14 mouse cellular contexts compared by ENCODE assay signal in the genomic region with DNA sequence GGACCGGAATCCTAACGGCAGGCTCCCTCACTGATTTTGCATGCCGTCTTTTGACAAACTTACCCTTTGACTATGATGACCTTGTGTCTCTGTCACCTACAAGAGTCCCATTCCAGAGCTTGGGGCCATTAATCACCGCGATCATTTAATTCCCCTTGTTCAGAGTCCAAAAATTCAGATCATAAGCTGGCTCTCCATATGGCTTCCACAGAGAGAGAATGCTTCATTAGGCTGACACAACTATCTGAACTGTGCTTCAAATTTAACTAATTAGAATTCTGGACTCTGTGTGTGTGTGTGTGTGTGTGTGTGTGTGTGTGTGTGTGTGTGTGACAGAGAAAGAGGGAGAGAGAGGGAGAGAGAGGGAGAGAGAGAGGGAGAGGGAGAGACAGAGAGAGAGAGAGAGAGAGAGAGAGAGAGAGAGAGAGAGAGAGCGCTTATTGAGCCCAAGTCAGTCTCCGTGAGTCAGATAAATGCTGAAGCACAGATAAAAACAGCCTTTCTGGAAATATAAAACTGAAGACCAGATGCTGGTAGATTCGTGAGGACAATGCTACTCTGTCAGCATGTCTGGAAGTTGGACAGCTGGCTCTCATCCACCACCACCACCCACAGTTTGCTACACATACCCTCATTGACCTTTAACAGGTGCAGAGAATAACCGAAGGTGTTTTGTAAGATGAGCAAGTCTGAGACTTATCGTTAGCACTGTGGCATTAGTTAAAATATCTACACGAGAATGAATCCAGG.
DNase-seq lines count a peak whose midpoint lies in the region; ATAC-seq and TF ChIP-seq lines count a peak whose summit lies in the region.
"Had no signal": no experiment of that assay in that cellular context is flagged by ENCODE, and none has a peak within 500 bp of the region (broad histone marks: within the 10 kb centered on the region; RNA-seq: fewer than 3 reads in every experiment).

No protein-coding gene starts in this region.

- peak; percentile 43 for DNase-seq in heart, adult 11 months
- no peak for DNase-seq in heart, adult 9 months (ENCODE audit: low spot score in 2 of 2)
- DNase-seq in brain, embryonic 14.5 days (ENCODE audit: low read depth) = peak; percentile 75
- peak; percentile 42 to 63 for DNase-seq in cerebellum, postnatal 14 days
- no peak for DNase-seq in urinary bladder, postnatal 4 days (ENCODE audit: low spot score in 2 of 2)
- DNase-seq in lung, postnatal 0 days (ENCODE audit: low spot score) = no peak
- DNase-seq in liver, postnatal 0 days = no peak
- DNase-seq: adrenal gland, postnatal 36 days; lung, adult 2 months; thymus, postnatal 36 days had no signal

- no peaks in the 10 kb centered on the region for H3K36me3 ChIP-seq in myocyte (ENCODE audit: control insufficient read depth, insufficient read depth)
- H3K36me3 ChIP-seq in lung, postnatal 0 days (ENCODE audit: insufficient read depth, low read length) = no peaks in the 10 kb centered on the region
- no peaks in the 10 kb centered on the region for H3K36me3 ChIP-seq in liver, postnatal 0 days (replicated peaks; ENCODE audit: insufficient read depth, low read length)
- H3K36me3 ChIP-seq: embryonic facial prominence, embryonic 12.5 days; neural tube, embryonic 15.5 days had no signal

- H3ac ChIP-seq in myocyte (ENCODE audit: control insufficient read depth, insufficient read length) = no peak overlapping the region

- no peaks in the 10 kb centered on the region for H3K4me1 ChIP-seq in lung, postnatal 0 days (ENCODE audit: insufficient read depth, low read depth, low read length)
- H3K4me1 ChIP-seq in liver, postnatal 0 days (ENCODE audit: insufficient read depth) = no peaks in the 10 kb centered on the region
- H3K4me1 ChIP-seq: embryonic facial prominence, embryonic 12.5 days; neural tube, embryonic 15.5 days had no signal

- 55% methylated on average over 11 of the region's 11 CpGs for WGBS in lung, postnatal 0 days
- 78% methylated on average over 11 of the region's 11 CpGs for WGBS in liver, postnatal 0 days (ENCODE audit: insufficient replicate concordance)

- H3K9ac ChIP-seq in lung, postnatal 0 days (replicated peaks; ENCODE audit: low read depth) = no peak overlapping the region
- no peak overlapping the region for H3K9ac ChIP-seq in liver, postnatal 0 days (replicated peaks)
- H3K9ac ChIP-seq: embryonic facial prominence, embryonic 12.5 days; neural tube, embryonic 15.5 days had no signal

- H3K27ac ChIP-seq in lung, postnatal 0 days (ENCODE audit: low read length) = no peak overlapping the region
- no peak overlapping the region for H3K27ac ChIP-seq in liver, postnatal 0 days (ENCODE audit: low read depth)
- H3K27ac ChIP-seq: embryonic facial prominence, embryonic 12.5 days; neural tube, embryonic 15.5 days had no signal

- peak overlapping the region; percentile 34 for H3K4me2 ChIP-seq in myocyte (ENCODE audit: low read depth)
- H3K4me2 ChIP-seq in lung, postnatal 0 days (replicated peaks; ENCODE audit: low read depth, low read length) = no peak overlapping the region
- H3K4me2 ChIP-seq in liver, postnatal 0 days (ENCODE audit: low read depth, low read length) = no peak overlapping the region
- H3K4me2 ChIP-seq: embryonic facial prominence, embryonic 12.5 days; midbrain, embryonic 11.5 days; neural tube, embryonic 15.5 days had no signal

- no peak overlapping the region for H3K4me3 ChIP-seq in myocyte
- no peak overlapping the region for H3K4me3 ChIP-seq in lung, postnatal 0 days (ENCODE audit: low read depth, low read length)
- no peak overlapping the region for H3K4me3 ChIP-seq in liver, postnatal 0 days (ENCODE audit: low read depth, low read length)
- H3K4me3 ChIP-seq: embryonic facial prominence, embryonic 12.5 days; neural tube, embryonic 15.5 days had no signal

- H3K79me2 ChIP-seq in myocyte (ENCODE audit: control insufficient read depth, insufficient read depth) = no peaks in the 10 kb centered on the region

- no peak for TF ChIP-seq POLR2A in brain, embryonic 14.5 days (IDR thresholded peaks at IDR 0.05; ENCODE audit: borderline replicate concordance, extremely low read depth, insufficient read depth, insufficient read length, poor library complexity, severe bottlenecking)
- TF ChIP-seq POLR2A in myocyte (IDR thresholded peaks at IDR 0.05; ENCODE audit: insufficient read length, low read depth) = no peak

- no peaks in the 10 kb centered on the region for H3K27me3 ChIP-seq in myocyte (ENCODE audit: control insufficient read depth, insufficient read depth, insufficient read length)
- no peaks in the 10 kb centered on the region for H3K27me3 ChIP-seq in lung, postnatal 0 days (replicated peaks; ENCODE audit: insufficient read depth, low read length)
- no peaks in the 10 kb centered on the region for H3K27me3 ChIP-seq in liver, postnatal 0 days (ENCODE audit: insufficient read depth, low read length)
- H3K27me3 ChIP-seq: embryonic facial prominence, embryonic 12.5 days; neural tube, embryonic 15.5 days had no signal

- no peak for TF ChIP-seq EP300 in lung, postnatal 0 days (IDR thresholded peaks at IDR 0.05)
- no peak for TF ChIP-seq EP300 in liver, postnatal 0 days (IDR thresholded peaks at IDR 0.05; ENCODE audit: low read depth)

- TF ChIP-seq CTCF in brain, embryonic 14.5 days (IDR thresholded peaks at IDR 0.05; ENCODE audit: borderline replicate concordance, extremely low read depth, insufficient read depth, insufficient read length) = no peak
- no peak for TF ChIP-seq CTCF in lung, postnatal 0 days (IDR thresholded peaks at IDR 0.05)
- no peak for TF ChIP-seq CTCF in liver, postnatal 0 days (IDR thresholded peaks at IDR 0.05; ENCODE audit: low read depth)

- no peaks in the 10 kb centered on the region for H3K9me3 ChIP-seq in lung, postnatal 0 days (ENCODE audit: low read length)
- H3K9me3 ChIP-seq in liver, postnatal 0 days (ENCODE audit: low read length) = no peaks in the 10 kb centered on the region
- H3K9me3 ChIP-seq: embryonic facial prominence, embryonic 12.5 days; neural tube, embryonic 15.5 days had no signal

- ATAC-seq in lung, postnatal 0 days = no peak
- no peak for ATAC-seq in liver, postnatal 0 days

TF ChIP-seq in myocyte, 11 proteins besides CTCF, POLR2A, EP300 and RAD21:
- TF ChIP-seq TCF3 (IDR thresholded peaks at IDR 0.05; ENCODE audit: insufficient read length, low read depth) = no peak
- peak in 2 of 3 experiments; percentile 26 to 38 for TF ChIP-seq MYOD1 (IDR thresholded peaks at IDR 0.05; ENCODE audit: control insufficient read depth in 1 of 3, insufficient read length in 2 of 3, low read depth in 2 of 3)
- TF ChIP-seq REST (IDR thresholded peaks at IDR 0.05; ENCODE audit: insufficient read depth, insufficient read length) = no peak
- no peak for TF ChIP-seq MYOG (IDR thresholded peaks at IDR 0.05; ENCODE audit: control insufficient read depth in 1 of 3, insufficient read depth in 1 of 3, insufficient read length in 2 of 3, low read depth in 2 of 3)
- no peak for TF ChIP-seq SRF (IDR thresholded peaks at IDR 0.05; ENCODE audit: control insufficient read depth, insufficient read length, low read depth)
TF ChIP-seq in myocyte: peak in this region for 1.

Comparison
In these comparisons a context has a peak if more than half of its experiments do, and no peak if none do; other contexts are left out.
1. DNase-seq: peak in heart, adult 11 months (single experiment), brain, embryonic 14.5 days (single experiment) and cerebellum, postnatal 14 days (2 of 2); none in heart, adult 9 months (0 of 2), urinary bladder, postnatal 4 days (0 of 2), lung, postnatal 0 days (single experiment) and liver, postnatal 0 days (single experiment).